Mouse (Mus musculus) limb, embryonic 11.5 days (tissue): ENCODE measurements at regions not wholly inside any gene's neighbourhood (a gene's known extent, or its start where the extent isn't known, plus 50 kb on each side); places are given as distances from the start of the nearest gene placed in this dataset.
A peak's percentile ranks its signal among the peaks of the same experiment; 100 is the strongest.

Source experiments
- ATAC-seq: fragments of 200-750 bp; cut with Nextera tagmentation; 2 replicates; pipeline ENCODE4 v1.8.0; 2017; ENCODE audit warnings: low read depth; ENCODE audit not compliant: insufficient number of reproducible peaks, low FRiP score, low TSS enrichment
- DNase-seq: peaks from one replicate; pipeline ENCODE4 v3.0.0-alpha.2; 2015; ENCODE audit warnings: low spot score
- H3K27ac ChIP-seq: fragments of 300-500 bp; sonication (generic); replicated peaks from 2 replicates; pipeline ENCODE4 v1.5.1; 2014; ENCODE audit warnings: low read depth, mild to moderate bottlenecking, low read length
- H3K27me3 ChIP-seq: fragments of 300-500 bp; sonication (generic); 2 replicates; pipeline ENCODE4 v1.6.1; 2014; ENCODE audit warnings: mild to moderate bottlenecking, low read length, mixed read lengths; ENCODE audit not compliant: control insufficient read depth, insufficient read depth
- H3K36me3 ChIP-seq: fragments of 300-500 bp; sonication (generic); 2 replicates; pipeline ENCODE4 v1.6.1; 2014; ENCODE audit warnings: mild to moderate bottlenecking, low read length, moderate library complexity, mixed read lengths; ENCODE audit not compliant: control insufficient read depth, insufficient read depth
- H3K4me1 ChIP-seq: fragments of 300-500 bp; sonication (generic); 2 replicates; pipeline ENCODE4 v1.6.1; 2014; ENCODE audit warnings: low read length, mixed read lengths; ENCODE audit not compliant: control insufficient read depth, insufficient read depth
- H3K4me2 ChIP-seq: fragments of 300-500 bp; sonication (generic); 2 replicates; pipeline ENCODE4 v1.6.1; 2014; ENCODE audit warnings: low read depth, mild to moderate bottlenecking, moderate library complexity; ENCODE audit not compliant: severe bottlenecking
- H3K4me3 ChIP-seq: fragments of 300-500 bp; sonication (generic); 2 replicates; pipeline ENCODE4 v1.5.1; 2014; ENCODE audit warnings: low read depth, low read length
- H3K9ac ChIP-seq: fragments of 300-500 bp; sonication (generic); 2 replicates; pipeline ENCODE4 v1.6.1; 2014; ENCODE audit warnings: mild to moderate bottlenecking, low read length
- H3K9me3 ChIP-seq: fragments of 300-500 bp; sonication (generic); 2 replicates; pipeline ENCODE4 v1.6.1; 2016; ENCODE audit warnings: low read length; ENCODE audit not compliant: control insufficient read depth
- WGBS: fragments of 180-500 bp; shearing (Covaris S2); extraction: QIAGEN DNeasy Blood & Tissue Kit; methylation state at CpG from one replicate; pipeline ENCODE4 v1.1.7; 2014; 5-methylcytosine and 5-hydroxymethylcytosine counted together

GRCm38 (mm10) chr11:71670111-71671050 lies 79.3 kb upstream of the Wscd1 start:
- H3K9ac ChIP-seq: no peak overlapping the region
- no peaks in the 10 kb centered on the region for H3K4me1 ChIP-seq
- no peaks in the 10 kb centered on the region for H3K36me3 ChIP-seq
- ATAC-seq (no peak), DNase-seq (no peak)
- H3K27ac ChIP-seq: no peak overlapping the region
- no peak overlapping the region for H3K4me2 ChIP-seq
- H3K27me3 ChIP-seq: no peaks in the 10 kb centered on the region
- H3K9me3 ChIP-seq: no peaks in the 10 kb centered on the region
- 77% methylated on average over 19 of the region's 19 CpGs for WGBS
- no peak overlapping the region for H3K4me3 ChIP-seq

GRCm38 (mm10) chr11:71672171-71673050 lies 77.3 kb upstream of the Wscd1 start:
- Histone ChIP-seq H3K9me3 (no peaks in the 10 kb centered on the region), H3K27me3 (no peaks in the 10 kb centered on the region), H3K4me1 (no peaks in the 10 kb centered on the region), H3K4me2 (no peak overlapping the region), H3K9ac (no peak overlapping the region), H3K27ac (no peak overlapping the region), H3K4me3 (no peak overlapping the region), H3K36me3 (no peaks in the 10 kb centered on the region)
- WGBS: 54% methylated on average over 8 of the region's 8 CpGs
- ATAC-seq (no peak), DNase-seq (no peak)

- no peaks in the 10 kb centered on the region for H3K9me3 ChIP-seq
- peak; percentile 66 for DNase-seq
Observed at GRCm38 (mm10) chr11:71674319-71674718, 75.4 kb upstream of the Wscd1 start.

GRCm38 (mm10) chr11:71675714-71676313 lies 73.9 kb upstream of the Wscd1 start:
- Histone ChIP-seq H3K9ac (no peak overlapping the region), H3K36me3 (no peaks in the 10 kb centered on the region), H3K4me2 (no peak overlapping the region), H3K4me3 (no peak overlapping the region), H3K9me3 (no peaks in the 10 kb centered on the region), H3K27ac (no peak overlapping the region), H3K27me3 (no peaks in the 10 kb centered on the region), H3K4me1 (no peaks in the 10 kb centered on the region)
- no peak for DNase-seq
- ATAC-seq: no peak
- 74% methylated on average over 3 of the region's 3 CpGs for whole genome bisulfite sequencing

More at GRCm38 (mm10) chr11:71674319-71674718, 75.4 kb upstream of the Wscd1 start:
- no peak overlapping the region for H3K4me3 ChIP-seq
- H3K27me3 ChIP-seq: no peaks in the 10 kb centered on the region
- H3K9ac ChIP-seq: no peak overlapping the region
- 43% methylated on average over 5 of the region's 5 CpGs for WGBS
- H3K27ac ChIP-seq: no peak overlapping the region
- no peak overlapping the region for H3K4me2 ChIP-seq
- no peaks in the 10 kb centered on the region for H3K4me1 ChIP-seq
- ATAC-seq: no peak
- no peaks in the 10 kb centered on the region for H3K36me3 ChIP-seq

GRCm38 (mm10) chr11:71697017-71697416 lies 52.7 kb upstream of the Wscd1 start:
- no peak overlapping the region for H3K4me3 ChIP-seq

GRCm38 (mm10) chr11:71698836-71699235 lies 50.9 kb upstream of the Wscd1 start:
- DNase-seq: no peak
- no peaks in the 10 kb centered on the region for H3K27me3 ChIP-seq
- no peak overlapping the region for H3K27ac ChIP-seq
- no peak overlapping the region for H3K4me3 ChIP-seq
- H3K9me3 ChIP-seq: no peaks in the 10 kb centered on the region
- H3K9ac ChIP-seq: no peak overlapping the region
- H3K4me1 ChIP-seq: no peaks in the 10 kb centered on the region
- no peak for ATAC-seq
- no peak overlapping the region for H3K4me2 ChIP-seq
- WGBS: 95% methylated on average over 4 of the region's 4 CpGs
- H3K36me3 ChIP-seq: no peaks in the 10 kb centered on the region

More at GRCm38 (mm10) chr11:71697017-71697416, 52.7 kb upstream of the Wscd1 start:
- H3K4me1 ChIP-seq: no peaks in the 10 kb centered on the region
- no peak for ATAC-seq
- H3K9me3 ChIP-seq: no peaks in the 10 kb centered on the region
- WGBS: 45% methylated on average over 3 of the region's 3 CpGs
- no peak overlapping the region for H3K9ac ChIP-seq
- no peaks in the 10 kb centered on the region for H3K36me3 ChIP-seq
- no peak overlapping the region for H3K27ac ChIP-seq
- no peak for DNase-seq
- H3K4me2 ChIP-seq: no peak overlapping the region
- no peaks in the 10 kb centered on the region for H3K27me3 ChIP-seq
